Mouse (Mus musculus) liver, postnatal 0 days (tissue): Measurements from ENCODE around the gene Cic.

Experiments
- CTCF ChIP-seq: sonication (generic); IDR thresholded peaks from 2 replicates; pipeline ENCODE4 v1.5.1; 2016; ENCODE audit warnings: antibody characterized with exemption, low read depth
- EP300 ChIP-seq: IDR thresholded peaks from 2 replicates; pipeline ENCODE4 v1.6.1; 2016; ENCODE audit warnings: antibody characterized with exemption, low read depth, mild to moderate bottlenecking

DNA sequence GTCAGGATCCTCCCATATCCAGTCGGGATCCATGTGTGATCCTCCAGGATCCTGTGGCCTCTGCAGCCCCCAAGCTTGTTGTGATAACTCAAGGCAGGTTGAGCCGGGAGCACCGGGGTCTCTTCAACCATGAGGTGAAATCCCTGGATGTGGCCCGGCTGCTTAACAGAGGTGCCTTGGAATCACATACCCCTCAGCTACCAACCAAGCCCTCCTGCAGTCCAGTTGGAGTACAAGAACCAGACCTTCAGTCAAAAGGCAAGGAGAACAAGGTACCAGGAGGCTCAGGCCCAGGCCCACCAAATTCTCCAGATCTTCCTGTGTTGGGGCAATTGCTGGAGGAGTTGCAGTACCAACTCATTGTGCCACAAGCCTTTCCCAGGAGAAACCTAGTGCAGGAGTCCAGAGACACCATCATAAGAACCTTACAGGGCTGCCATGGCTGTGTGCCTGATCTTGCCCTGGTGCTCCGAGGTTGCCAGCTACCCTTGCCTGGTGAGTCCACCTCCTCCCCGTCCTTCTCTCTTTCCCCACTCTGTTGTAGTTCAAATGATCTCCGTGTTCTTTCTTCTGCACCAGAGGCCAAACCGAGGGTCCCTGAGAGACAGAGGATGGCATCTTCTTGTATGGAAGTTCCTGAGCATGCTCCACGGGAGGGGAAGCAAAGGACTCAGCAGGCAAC is 35.6 kb downstream of the Cic start:
- TF ChIP-seq CTCF (no peak), EP300 (no peak)
